Mouse (Mus musculus) CH12.LX (cell line): ENCODE measurements around the gene Ugt1a2. TPM values are rescaled to one million over a fixed set of nuclear protein-coding genes. Genes with fewer than 3 reads are reported as not detected.

Experiments used
- DNase-seq: peaks from one replicate; pipeline ENCODE4 v3.0.0-alpha.2; 2013; ENCODE audit errors: extremely low read depth
- H3K27ac ChIP-seq: 2 replicates; pipeline ENCODE4 v1.5.1; 2012; ENCODE audit warnings: low read depth, mild to moderate bottlenecking, control low read depth, moderate library complexity; ENCODE audit not compliant: insufficient read depth
- H3K27me3 ChIP-seq: replicated peaks from 2 replicates; pipeline ENCODE3; 2012; ENCODE audit warnings: inconsistent platforms
- H3K36me3 ChIP-seq, 2 experiments: replicated peaks in 1 of 2; 2 replicates each; pipeline versions ENCODE3 to v1.6.1; 2012; ENCODE audit warnings: inconsistent platforms in 1 of 2, low read length in 1 of 2, mild to moderate bottlenecking in 1 of 2, mixed read lengths in 1 of 2, moderate library complexity in 1 of 2; ENCODE audit not compliant: control insufficient read depth in 1 of 2, insufficient read depth in 1 of 2
- H3K4me1 ChIP-seq, 2 experiments: 2 replicates each; pipeline ENCODE4 v1.6.1; 2012; ENCODE audit warnings: inconsistent platforms in 1 of 2, moderate library complexity in 1 of 2; ENCODE audit not compliant: insufficient read depth in 2 of 2, control insufficient read depth in 1 of 2
- H3K4me2 ChIP-seq: 2 replicates; pipeline ENCODE4 v1.6.1; 2012; ENCODE audit warnings: low read depth, mild to moderate bottlenecking, control low read depth; ENCODE audit not compliant: poor library complexity, insufficient read depth, severe bottlenecking
- H3K4me3 ChIP-seq, 3 experiments: fragments of 150-350 bp in 1 of 3; sonication (generic) in 1 of 3; replicated peaks in 1 of 3; 2 replicates each; pipeline versions ENCODE3 to v1.5.1; 2011 to 2012; ENCODE audit warnings: low read depth in 2 of 3, low read length in 2 of 3, mild to moderate bottlenecking in 2 of 3, moderate library complexity in 2 of 3, control low read depth in 1 of 3, improper control_type of control experiment in 1 of 3, inconsistent platforms in 1 of 3, mixed read lengths in 1 of 3; ENCODE audit not compliant: poor library complexity in 1 of 3
- H3K79me2 ChIP-seq: replicated peaks from 2 replicates; pipeline ENCODE4 v1.6.1; 2012; ENCODE audit warnings: mild to moderate bottlenecking, moderate library complexity; ENCODE audit not compliant: control insufficient read depth, poor library complexity, insufficient read depth, severe bottlenecking; ENCODE audit errors: extremely low read depth
- H3K9ac ChIP-seq: 2 replicates; pipeline ENCODE4 v1.6.1; 2012; ENCODE audit warnings: low read depth, mild to moderate bottlenecking, control low read depth, moderate library complexity; ENCODE audit not compliant: insufficient read depth
- H3K9me3 ChIP-seq: replicated peaks from 2 replicates; pipeline ENCODE3; 2012; ENCODE audit warnings: low read length, inconsistent platforms, mixed read lengths
- CTCF ChIP-seq, 2 experiments: IDR thresholded peaks in 1 of 2; conservative IDR thresholded peaks in 1 of 2; 2 replicates each; pipeline ENCODE4 v1.5.1; 2011 to 2012; ENCODE audit warnings: low read depth in 2 of 2, low read length in 2 of 2, improper control_type of control experiment in 1 of 2, inconsistent platforms in 1 of 2, mild to moderate bottlenecking in 1 of 2, moderate library complexity in 1 of 2
- E2F4 ChIP-seq: IDR thresholded peaks from 2 replicates; pipeline ENCODE4 v1.6.1; 2011; ENCODE audit warnings: low read depth, low read length, improper control_type of control experiment; ENCODE audit not compliant: insufficient replicate concordance
- ELF1 ChIP-seq: IDR thresholded peaks from 2 replicates; pipeline ENCODE4 v1.6.1; 2014; ENCODE audit warnings: low read depth, mild to moderate bottlenecking, inconsistent platforms, low read length, improper control_type of control experiment
- HCFC1 ChIP-seq: IDR thresholded peaks from 2 replicates; pipeline ENCODE4 v1.6.1; 2012; ENCODE audit warnings: low read depth, mild to moderate bottlenecking, inconsistent platforms, low read length, improper control_type of control experiment
- IRF4 ChIP-seq: IDR thresholded peaks from 2 replicates; pipeline ENCODE4 v1.6.1; 2014; ENCODE audit warnings: low read depth, mild to moderate bottlenecking, inconsistent platforms, low read length, improper control_type of control experiment
- JUND ChIP-seq: conservative IDR thresholded peaks from 2 replicates; pipeline ENCODE4 v1.6.1; 2011; ENCODE audit warnings: low read depth, low read length, improper control_type of control experiment
- KAT2A ChIP-seq: IDR thresholded peaks from 2 replicates; pipeline ENCODE4 v1.6.1; 2012; ENCODE audit warnings: low read length, improper control_type of control experiment, inconsistent platforms; ENCODE audit not compliant: insufficient replicate concordance
- MAZ ChIP-seq: IDR thresholded peaks from 2 replicates; pipeline ENCODE4 v1.6.1; 2012; ENCODE audit warnings: low read depth, mild to moderate bottlenecking, inconsistent platforms, low read length, improper control_type of control experiment, moderate library complexity
- MEF2A ChIP-seq: IDR thresholded peaks from 2 replicates; pipeline ENCODE4 v1.6.1; 2014; ENCODE audit warnings: low read depth, mild to moderate bottlenecking, inconsistent platforms, low read length, improper control_type of control experiment, borderline replicate concordance
- MXI1 ChIP-seq: IDR thresholded peaks from 2 replicates; pipeline ENCODE4 v1.6.1; 2011; ENCODE audit warnings: mild to moderate bottlenecking, low read depth, low read length, improper control_type of control experiment
- MYC ChIP-seq: IDR thresholded peaks from 2 replicates; pipeline ENCODE4 v1.6.1; 2011; ENCODE audit warnings: low read depth, mild to moderate bottlenecking, improper control_type of control experiment, low read length
- PAX5 ChIP-seq: IDR thresholded peaks from 2 replicates; pipeline ENCODE4 v1.6.1; 2012; ENCODE audit warnings: low read length, inconsistent platforms, mixed read lengths
- POLR2A ChIP-seq: IDR thresholded peaks from 2 replicates; pipeline ENCODE4 v1.6.1; 2011; ENCODE audit warnings: low read depth, mild to moderate bottlenecking, improper control_type of control experiment, low read length
- RAD21 ChIP-seq: IDR thresholded peaks from 2 replicates; pipeline ENCODE4 v1.6.1; 2011; ENCODE audit warnings: low read depth, mild to moderate bottlenecking, low read length, improper control_type of control experiment, moderate library complexity
- RCOR1 ChIP-seq: conservative IDR thresholded peaks from 2 replicates; pipeline ENCODE4 v1.6.1; 2012; ENCODE audit warnings: low read depth, mild to moderate bottlenecking, inconsistent platforms, low read length, improper control_type of control experiment
- SMC3 ChIP-seq: IDR thresholded peaks from 2 replicates; pipeline ENCODE4 v1.6.1; 2011; ENCODE audit warnings: low read depth, low read length, improper control_type of control experiment
- TCF12 ChIP-seq: IDR thresholded peaks from 2 replicates; pipeline ENCODE4 v1.6.1; 2014; ENCODE audit warnings: low read depth, mild to moderate bottlenecking, inconsistent platforms, low read length, improper control_type of control experiment
- ZC3H11A ChIP-seq: IDR thresholded peaks from 2 replicates; pipeline ENCODE4 v1.6.1; 2012; ENCODE audit warnings: low read depth, mild to moderate bottlenecking, inconsistent platforms, low read length, improper control_type of control experiment
- ZKSCAN1 ChIP-seq: IDR thresholded peaks from 2 replicates; pipeline ENCODE4 v1.6.1; 2012; ENCODE audit warnings: low read depth, inconsistent platforms, low read length, improper control_type of control experiment, borderline replicate concordance
- ZNF384 ChIP-seq: IDR thresholded peaks from 2 replicates; pipeline ENCODE4 v1.6.1; 2012; ENCODE audit warnings: low read depth, low read length, improper control_type of control experiment, inconsistent platforms
- dilution Hi-C: fragments of 300-500 bp; cut with MboI; formaldehyde crosslinking; loops from 2 replicates; pipeline ENCODE4 v1.14.3; 2020; ENCODE audit warnings: low sequenced_read_pairs; ENCODE audit not compliant: extremely low pct_unique_long_range_greater_than_20kb, extremely low pct_ligation_motif_present
- in situ Hi-C: fragments of 300-500 bp; cut with MboI; formaldehyde crosslinking; loops from 3 replicates; pipeline ENCODE4 v1.14.3; 2019; ENCODE audit warnings: low sequenced_read_pairs, low pct_ligation_motif_present, low pct_unique_long_range_greater_than_20kb, mixed read lengths
- polyA plus RNA-seq: library from polyadenylated mRNA; unstranded; fragments of >175 nt; gene quantifications from 2 replicates; pipeline ENCODE4 v1.2.1, GENCODE M21; 2012; ENCODE audit warnings: low read depth; ENCODE audit not compliant: insufficient read length
- total RNA-seq, 2 experiments: library from RNA; depleted of rRNA; stranded (reverse); fragments of 300-350 nt in 1 of 2; fragments of >200 nt in 1 of 2; gene quantifications; 2 replicates each; pipeline ENCODE4 v1.2.3; 2012 to 2014

Gene Ugt1a2
- total and polyA plus RNA-seq, 3 experiments, result not detected

DNA sequence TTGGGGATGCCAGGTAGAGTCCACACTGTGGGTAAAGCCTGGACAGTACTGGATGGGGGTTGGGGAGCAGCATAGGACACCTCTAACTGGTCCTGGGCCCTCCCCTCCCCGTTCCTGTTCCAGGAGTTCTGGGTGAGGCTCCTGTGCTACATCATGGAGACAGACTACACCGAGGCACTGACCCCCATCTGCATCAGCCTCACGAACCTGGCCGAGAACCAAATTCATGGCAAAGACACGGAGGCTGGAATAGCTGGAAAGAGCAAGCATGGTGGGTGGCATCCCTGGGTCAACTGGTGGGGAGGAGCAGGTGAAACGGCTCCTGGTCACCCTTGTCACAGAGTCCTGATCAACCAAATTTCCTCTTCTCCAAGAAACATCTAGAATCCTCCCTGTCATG, 38.4 kb downstream of the Ugt1a2 start:
- dilution Hi-C loops (no loop called here), in situ Hi-C loops (no loop called here)
- peaks cover 72% of the 10 kb centered on the region for H3K9me3 ChIP-seq
- no peaks in the 10 kb centered on the region for H3K79me2 ChIP-seq
- H3K27me3 ChIP-seq, result peaks cover 38% of the 10 kb centered on the region
- H3K4me3 ChIP-seq, result no peak overlapping the region
- H3K27ac ChIP-seq, result no peak overlapping the region
- no peak for TF ChIP-seq IRF4
- no peak for TF ChIP-seq ELF1
- no peak overlapping the region for H3K9ac ChIP-seq
- no peaks in the 10 kb centered on the region for H3K36me3 ChIP-seq
- no peak overlapping the region for H3K4me2 ChIP-seq
- no peak for DNase-seq
- no peaks in the 10 kb centered on the region for H3K4me1 ChIP-seq

DNA sequence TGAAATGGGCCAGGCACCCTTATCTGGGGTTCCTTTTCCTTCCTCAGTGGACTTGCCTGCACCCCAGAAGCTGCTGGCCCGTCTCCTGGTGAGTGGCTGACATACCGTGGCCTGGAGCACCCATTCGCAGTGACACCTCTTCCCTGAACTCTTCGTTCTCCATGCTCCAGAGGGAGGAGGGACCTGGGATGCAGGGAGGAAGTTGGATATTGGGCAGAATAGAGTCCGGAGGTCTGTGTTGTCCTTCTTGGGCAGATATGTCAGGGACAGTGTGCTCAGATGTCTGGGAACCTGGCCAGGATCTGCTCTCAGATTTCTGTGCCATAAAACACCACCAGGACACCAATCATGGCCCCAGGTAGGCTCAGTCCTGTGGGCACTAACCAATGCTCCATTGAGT, 39.7 kb downstream of the Ugt1a2 start:
- no peak overlapping the region for H3K4me3 ChIP-seq
- dilution Hi-C loops (no loop called here), in situ Hi-C loops (no loop called here)
- H3K9ac ChIP-seq, result no peak overlapping the region
- TF ChIP-seq KAT2A (no peak), SMC3 (no peak), MAZ (no peak), MXI1 (no peak), CTCF (conservative IDR thresholded peaks at IDR 0.05 in 1 of 2, IDR thresholded peaks at IDR 0.05 in 1 of 2; ENCODE audit: low read depth in 2 of 2, low read length in 2 of 2) (no peak), POLR2A (no peak), ZC3H11A (no peak), RCOR1 (no peak), TCF12 (no peak), HCFC1 (no peak), MEF2A (no peak), MYC (no peak), ZKSCAN1 (no peak), ZNF384 (no peak), JUND (no peak), RAD21 (no peak), PAX5 (no peak), E2F4 (no peak)
- H3K27me3 ChIP-seq, result peaks cover 36% of the 10 kb centered on the region
- peaks cover 74% of the 10 kb centered on the region for H3K9me3 ChIP-seq
- no peaks in the 10 kb centered on the region for H3K4me1 ChIP-seq
- DNase-seq, result no peak
- no peak overlapping the region for H3K27ac ChIP-seq
- H3K79me2 ChIP-seq, result no peaks in the 10 kb centered on the region
- no peak overlapping the region for H3K4me2 ChIP-seq
- H3K36me3 ChIP-seq, result no peaks in the 10 kb centered on the region
